Mouse (Mus musculus) lung, adult 2 months (tissue): ENCODE results near the gene Kri1.

Experiments used
- CTCF ChIP-seq: fragments of 200-500 bp; IDR thresholded peaks from 2 replicates; pipeline ENCODE4 v1.5.1; 2011; ENCODE audit warnings: mild to moderate bottlenecking, low read length, control low read depth; ENCODE audit not compliant: insufficient read depth
- POLR2A ChIP-seq: fragments of 200-500 bp; IDR thresholded peaks from 2 replicates; pipeline ENCODE4 v1.6.1; 2011; ENCODE audit warnings: low read depth, mild to moderate bottlenecking, control low read depth, low read length, borderline replicate concordance; ENCODE audit errors: extremely low read depth

DNA sequence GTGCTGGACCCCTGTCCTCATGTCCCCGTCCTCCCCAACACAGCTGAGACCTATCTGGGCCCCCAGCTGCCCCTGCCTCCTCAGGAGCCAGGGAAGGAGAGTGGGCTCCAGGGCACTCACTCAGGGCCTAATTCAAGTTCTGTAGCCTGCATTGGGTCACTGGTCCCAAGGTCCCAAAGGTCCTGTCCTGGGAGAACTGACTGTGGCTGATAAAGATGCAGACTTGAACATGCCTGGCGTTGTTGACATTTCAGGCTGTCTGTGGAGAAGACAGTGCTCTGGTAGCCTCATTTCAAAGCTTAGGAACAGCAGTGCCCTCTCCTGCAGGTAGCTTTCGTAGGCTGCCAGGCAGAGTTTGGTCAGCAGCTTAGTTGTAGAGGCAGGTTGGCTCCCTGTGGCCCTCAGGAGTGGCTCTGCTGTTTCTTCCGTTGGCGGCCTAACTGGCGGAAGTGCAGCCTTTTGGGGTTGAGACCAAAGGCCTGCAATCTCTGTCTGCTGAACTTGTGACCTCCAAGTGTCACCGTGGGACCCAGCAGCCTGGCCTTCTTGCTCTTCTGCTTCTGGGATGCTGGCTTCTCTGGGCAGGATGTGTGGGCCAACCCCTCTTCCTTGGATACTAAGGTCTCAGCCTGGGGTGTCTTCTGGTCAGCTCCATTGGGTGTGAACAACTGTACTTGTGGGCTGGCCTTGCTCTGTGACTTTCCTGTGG, 14.1 kb downstream of the Kri1 start:
- TF ChIP-seq CTCF (no peak), POLR2A (no peak)
